Mouse (Mus musculus) embryonic fibroblast, embryonic 13.5 days (primary cell): Measurements from ENCODE around the gene Epb41l2.

Experiments used
- CTCF ChIP-seq: IDR thresholded peaks from 2 replicates; pipeline ENCODE4 v1.5.1; 2011; ENCODE audit warnings: mild to moderate bottlenecking, control low read depth, low read length, moderate library complexity, borderline replicate concordance; ENCODE audit not compliant: insufficient read depth
- POLR2A ChIP-seq: IDR thresholded peaks from 2 replicates; pipeline ENCODE4 v1.6.1; 2011; ENCODE audit warnings: low read depth, mild to moderate bottlenecking, control low read depth, low read length, moderate library complexity

- TF ChIP-seq CTCF (no peak), POLR2A (no peak)
Measured at GRCm38 (mm10) chr10:25327511-25327910, 32.1 kb upstream of the Epb41l2 start.
